Mouse (Mus musculus): Measurements from ENCODE around the gene Cisd2. TPM values are rescaled to one million over a fixed set of nuclear protein-coding genes. Genes with fewer than 3 reads are reported as not detected.

Cisd2 gene
- total RNA-seq, 2 experiments from 2014 or later: 50.4 to 56.9 TPM

DNA sequence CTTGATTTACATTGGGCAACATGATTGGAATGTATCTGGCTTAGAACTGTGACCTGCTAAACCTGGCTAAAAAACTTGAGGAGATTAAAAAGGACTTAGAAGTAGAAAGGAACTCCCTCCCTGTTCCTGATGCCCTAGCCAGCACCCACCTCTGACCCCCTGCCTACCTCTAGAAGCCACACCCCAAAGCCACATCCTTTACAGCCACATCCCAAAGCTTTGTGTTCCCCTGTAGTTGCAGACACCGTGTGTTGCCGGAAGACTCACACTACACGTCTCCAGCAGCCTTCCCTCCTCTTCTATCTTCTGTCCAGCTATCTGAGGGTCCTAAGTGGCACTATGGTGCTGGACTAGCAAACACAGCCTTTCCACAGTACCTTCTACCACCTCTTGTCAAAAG lies 5.9 kb downstream of the Cisd2 start:
- no peak for DNase-seq

DNA sequence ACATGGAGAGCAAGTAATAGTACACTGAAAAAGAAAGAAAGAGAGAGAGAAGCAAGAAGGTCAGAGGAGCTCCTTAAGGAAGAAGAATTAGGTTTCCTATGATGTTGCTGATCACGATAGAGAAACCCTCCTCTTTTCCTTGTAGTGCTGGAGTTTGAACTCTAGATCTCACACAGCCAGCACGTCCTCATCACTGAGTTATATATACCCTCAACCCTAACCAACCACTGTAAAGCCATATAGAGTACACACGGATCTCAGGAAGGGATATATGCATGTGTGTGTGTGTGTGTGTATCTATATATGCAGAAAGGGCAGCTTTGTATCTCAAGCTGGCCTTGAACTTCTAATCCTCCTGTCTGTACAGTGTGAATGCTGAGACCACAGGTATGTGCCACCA lies 6.5 kb downstream of the Cisd2 start:
- DNase-seq: no peak
- intact Hi-C loops (cut with DNase I): no loop called here

More for the DNA sequence above, 5.9 kb downstream of the Cisd2 start:
- intact Hi-C loops (cut with DNase I): no loop called here

DNA sequence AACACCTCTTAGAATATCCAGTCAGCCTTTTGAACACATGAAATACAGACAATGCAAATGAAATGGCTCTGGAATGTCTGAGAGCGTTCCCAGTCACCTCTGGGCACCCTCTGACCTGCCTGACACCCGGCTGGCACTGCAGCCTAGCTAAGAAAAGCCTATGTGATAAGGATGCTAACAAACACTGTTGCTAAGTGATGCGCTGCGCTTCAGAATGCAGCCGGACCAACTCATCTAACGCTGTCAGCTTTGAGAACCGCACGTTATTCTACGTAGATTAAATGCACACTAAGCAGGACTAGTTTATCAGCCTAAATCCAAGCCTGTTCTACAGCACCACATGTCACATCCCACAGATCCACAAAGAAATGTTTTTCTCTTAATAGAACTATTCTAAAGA lies 11.9 kb downstream of the Cisd2 start:
- DNase-seq: peak; percentile 22 to 31
- intact Hi-C loops (cut with DNase I): no loop called here

DNA sequence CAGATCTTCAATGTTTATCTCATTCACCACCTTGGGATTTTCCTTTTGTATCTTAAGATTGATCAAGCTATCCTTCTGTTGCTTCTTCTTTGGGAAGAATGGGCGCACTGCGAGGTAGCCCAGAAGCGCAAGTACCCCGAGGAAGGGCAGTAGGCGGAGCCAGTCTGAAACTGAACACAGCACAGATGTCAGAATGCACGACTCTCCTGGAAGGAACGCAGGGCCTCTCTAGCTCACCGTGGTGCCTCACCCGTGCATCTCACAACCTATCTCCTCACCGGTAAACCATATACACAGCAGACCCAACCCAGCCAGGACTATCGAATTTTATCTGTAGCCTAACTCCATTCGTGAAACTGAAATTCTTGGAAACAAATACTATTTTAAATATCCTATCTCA lies 12.7 kb downstream of the Cisd2 start:
- DNase-seq: no peak
- intact Hi-C loops (cut with DNase I): no loop called here

DNA sequence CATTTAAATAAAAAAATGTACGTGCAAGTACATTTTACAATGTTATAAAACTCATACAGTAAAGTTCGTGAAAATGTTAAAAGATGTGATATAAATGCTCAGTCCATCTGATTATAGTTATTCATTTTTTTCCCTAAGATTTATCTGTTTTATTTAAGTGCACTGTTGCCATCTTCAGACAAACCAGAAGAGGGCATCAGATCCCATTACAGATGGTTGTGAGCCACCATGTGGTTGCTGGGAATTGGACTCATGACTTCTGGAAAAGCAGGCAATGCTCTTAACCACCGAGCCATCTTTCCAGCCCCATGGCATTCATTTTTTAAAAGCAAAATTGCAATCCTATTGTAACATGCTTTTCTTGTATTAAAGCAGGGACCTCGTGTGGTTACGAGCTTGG lies 14.5 kb downstream of the Cisd2 start:
- no peak for DNase-seq
- intact Hi-C loops (cut with DNase I): loop anchor here (10.0 kb wide), 1 partner anchor 56 kb away; no protein-coding TSS in a partner anchor

DNA sequence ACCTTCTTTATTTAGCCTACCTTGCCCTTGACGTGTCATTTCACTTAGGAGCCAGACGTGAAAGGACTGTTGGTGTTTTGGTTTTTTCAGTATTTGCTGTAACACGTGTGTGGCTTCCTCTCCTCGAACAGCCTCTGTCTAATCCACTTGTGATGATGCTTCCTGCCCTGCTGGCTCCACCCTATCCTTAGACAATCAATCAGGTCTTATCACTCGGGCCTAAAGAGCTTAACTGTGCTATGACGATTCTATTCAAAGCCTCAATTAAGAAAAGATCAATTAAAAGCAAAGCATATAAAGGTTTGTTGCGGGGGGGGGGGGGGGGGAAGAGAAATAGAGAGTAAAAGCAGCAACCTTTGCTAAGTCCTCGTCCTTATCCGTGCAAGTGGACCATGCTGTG lies 16.4 kb downstream of the Cisd2 start:
- no peak for DNase-seq
- intact Hi-C loops (cut with DNase I): loop anchor here (10.0 kb wide), 1 partner anchor 57 kb away; no protein-coding TSS in a partner anchor

DNA sequence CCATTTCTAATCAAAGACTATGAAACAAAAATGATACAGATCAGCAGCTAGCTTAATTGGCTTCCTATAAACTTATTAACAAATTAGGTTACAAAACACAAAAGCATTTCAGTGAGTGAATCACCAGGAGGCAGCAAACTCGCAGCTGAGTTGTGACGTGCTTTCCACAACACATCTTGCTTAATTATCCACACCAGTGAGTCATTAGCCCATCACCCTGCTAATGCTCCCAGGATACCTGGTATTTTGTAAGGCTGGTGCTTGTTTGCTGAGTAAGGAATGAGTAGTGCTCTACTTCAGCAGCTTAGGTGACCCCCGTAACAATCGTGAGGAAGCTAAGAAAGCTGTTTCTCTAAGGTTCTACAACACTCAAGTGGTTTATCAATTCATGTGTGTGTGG lies 19.1 kb downstream of the Cisd2 start:
- no peak for DNase-seq
- intact Hi-C loops (cut with DNase I): loop anchor here (5.0 to 10.0 kb wide), 4 partner anchors 60 to 308 kb away; partner anchors contain the start of gene Bdh2

DNA sequence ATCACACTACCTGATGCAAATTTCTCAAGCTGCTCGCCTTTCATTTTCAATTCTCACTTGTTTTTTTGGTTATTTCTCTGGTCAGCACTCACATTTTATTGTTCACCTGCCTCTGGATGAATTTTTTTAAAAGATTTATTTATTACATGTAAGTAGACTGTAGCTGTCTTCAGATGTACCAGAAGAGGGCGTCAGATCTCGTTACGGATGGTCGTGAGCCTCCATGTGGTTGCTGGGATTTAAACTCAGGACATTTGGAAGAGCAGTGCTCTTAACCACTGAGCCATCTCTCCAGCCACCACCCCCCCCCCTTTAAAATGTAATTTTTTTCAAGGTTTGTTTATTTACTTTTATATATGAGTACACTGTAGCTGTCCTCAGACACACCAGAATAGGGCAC lies 19.9 kb downstream of the Cisd2 start:
- intact Hi-C loops (cut with DNase I): loop anchor here (1.0 to 10.0 kb wide), 5 partner anchors 61 to 327 kb away; partner anchors contain the start of gene Bdh2

DNA sequence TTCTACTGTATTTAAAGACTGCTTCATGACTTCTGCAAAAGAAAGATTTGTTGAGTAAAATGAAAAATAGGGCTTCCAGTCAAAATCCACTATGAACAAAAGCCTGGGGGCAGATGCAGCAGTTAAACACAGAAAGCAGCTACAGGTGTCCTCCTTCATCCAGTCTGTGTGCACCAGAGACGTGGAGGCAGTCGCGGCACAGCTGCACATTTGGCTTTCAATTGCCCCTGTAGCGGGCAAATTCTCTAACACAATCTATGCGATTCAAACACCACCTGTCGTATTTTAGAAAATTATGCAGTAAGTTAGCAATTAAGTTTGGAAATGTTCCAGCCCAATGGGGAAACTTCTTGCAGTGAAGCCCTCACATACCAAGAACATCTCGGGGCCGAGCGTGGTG lies 20.5 kb downstream of the Cisd2 start:
- intact Hi-C loops (cut with DNase I): loop anchor here (1.0 to 10.0 kb wide), 5 partner anchors 62 to 328 kb away; partner anchors contain the start of gene Bdh2
- no peak for DNase-seq

More for the DNA sequence above, 19.9 kb downstream of the Cisd2 start:
- no peak for DNase-seq

DNA sequence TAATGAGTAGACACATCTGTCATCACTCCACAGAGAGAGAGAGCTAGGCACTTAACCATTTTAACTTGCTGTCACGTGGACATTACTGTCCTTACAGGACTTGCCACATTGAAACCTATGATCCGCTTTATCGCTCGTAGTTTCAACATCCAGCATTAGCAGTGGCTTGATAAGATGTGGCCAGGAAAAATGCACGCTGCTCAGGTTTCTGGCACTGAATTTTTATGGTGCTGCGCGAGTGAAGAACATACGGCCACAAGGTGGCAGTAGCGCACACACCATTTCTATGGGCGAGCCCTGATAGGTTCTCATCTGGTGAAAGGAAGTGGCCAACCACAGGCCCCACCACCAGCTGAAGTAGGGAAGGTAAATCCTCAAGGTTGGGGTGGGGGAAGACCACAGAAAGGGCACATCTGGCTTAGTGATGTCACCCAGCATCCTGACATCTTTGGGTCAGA lies 21.5 kb downstream of the Cisd2 start:
- intact Hi-C loops (cut with DNase I): loop anchor here (1.0 to 10.0 kb wide), 6 partner anchors 63 to 310 kb away; partner anchors contain the start of gene Bdh2
- DNase-seq: peak; percentile 88 to 93

DNA sequence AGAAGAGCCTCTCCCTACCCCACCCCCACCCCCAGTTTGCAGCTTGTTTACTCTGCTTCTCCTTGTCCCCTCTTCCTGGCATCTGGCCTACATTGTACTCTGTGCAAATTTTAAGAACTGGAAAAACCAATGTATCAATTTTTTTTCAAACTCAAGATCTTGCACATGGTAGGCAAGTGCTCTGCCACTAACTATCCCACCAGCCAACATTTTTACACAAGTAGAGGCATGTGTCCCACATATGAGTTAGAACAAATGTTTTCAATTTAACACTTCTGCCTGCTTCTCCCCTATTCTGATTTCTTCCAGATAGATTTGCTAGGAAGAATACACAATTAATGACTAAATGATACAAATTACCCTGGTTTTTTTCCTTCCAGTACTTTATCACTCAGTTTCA lies 26.6 kb downstream of the Cisd2 start:
- intact Hi-C loops (cut with DNase I): loop anchor here (5.0 kb wide), 1 partner anchor 90 kb away; the partner anchor contains the start of gene Slc9b2
- no peak for DNase-seq

DNA sequence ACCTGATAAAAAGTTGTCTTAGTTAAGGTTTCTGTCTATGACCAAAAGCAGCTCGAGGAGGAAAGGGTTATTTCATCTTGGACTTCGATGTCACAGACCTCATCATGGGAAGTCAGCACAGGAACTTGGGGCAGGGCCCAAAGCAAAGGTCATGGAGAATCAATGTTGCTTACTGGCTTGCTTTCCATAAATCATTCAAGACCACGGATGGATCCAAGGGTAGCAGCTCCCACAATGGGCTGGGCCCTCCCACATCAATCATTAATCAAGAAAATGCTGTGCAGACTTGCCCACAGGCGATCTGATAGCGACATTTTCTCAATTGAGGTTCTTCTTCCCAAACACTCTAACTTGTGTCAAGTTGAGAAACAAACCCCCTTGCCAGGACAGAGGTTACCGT lies 27.6 kb downstream of the Cisd2 start:
- intact Hi-C loops (cut with DNase I): loop anchor here (5.0 kb wide), 1 partner anchor 89 kb away; the partner anchor contains the start of gene Slc9b2
- DNase-seq: no peak

DNA sequence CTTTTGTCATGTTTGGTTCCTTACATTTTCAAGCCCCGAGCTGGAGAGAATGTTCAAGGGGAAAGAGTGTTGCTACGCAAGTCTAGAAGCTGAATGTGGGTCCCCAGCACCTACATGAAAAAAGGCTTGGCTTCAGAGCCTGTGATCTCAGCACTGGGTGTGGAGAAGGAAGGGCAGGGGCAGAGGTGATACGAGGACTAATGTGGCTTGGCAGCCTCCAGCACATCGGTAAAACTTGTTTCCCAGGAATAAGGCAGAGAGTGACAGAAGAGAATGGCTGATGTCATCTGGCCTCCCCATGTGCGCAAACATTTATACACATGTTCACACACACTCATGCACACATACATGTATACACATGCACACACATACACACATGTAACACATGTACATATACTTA lies 28.6 kb downstream of the Cisd2 start:
- intact Hi-C loops (cut with DNase I): loop anchor here (5.0 kb wide), 1 partner anchor 88 kb away; the partner anchor contains the start of gene Slc9b2
- no peak for DNase-seq

DNA sequence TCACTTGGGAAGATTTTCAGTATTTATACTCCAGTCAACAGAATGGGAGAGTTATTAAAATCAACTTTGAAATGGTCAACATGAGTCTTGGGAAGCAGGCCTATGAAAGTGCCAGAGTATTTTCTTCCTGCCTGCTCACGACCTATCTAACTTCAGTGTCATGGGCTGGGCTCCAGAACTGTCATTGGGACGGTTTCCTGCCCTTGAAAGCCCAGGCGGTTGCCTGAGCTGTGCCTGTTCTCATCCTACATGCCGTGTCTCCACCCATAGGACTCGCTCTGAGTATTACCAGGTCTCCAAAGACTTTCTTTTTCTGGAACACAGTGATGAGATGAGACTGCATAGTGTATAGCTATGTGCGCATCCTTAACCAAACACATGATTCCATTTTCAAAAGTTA lies 30.5 kb downstream of the Cisd2 start:
- intact Hi-C loops (cut with DNase I): no loop called here
- no peak for DNase-seq

DNA sequence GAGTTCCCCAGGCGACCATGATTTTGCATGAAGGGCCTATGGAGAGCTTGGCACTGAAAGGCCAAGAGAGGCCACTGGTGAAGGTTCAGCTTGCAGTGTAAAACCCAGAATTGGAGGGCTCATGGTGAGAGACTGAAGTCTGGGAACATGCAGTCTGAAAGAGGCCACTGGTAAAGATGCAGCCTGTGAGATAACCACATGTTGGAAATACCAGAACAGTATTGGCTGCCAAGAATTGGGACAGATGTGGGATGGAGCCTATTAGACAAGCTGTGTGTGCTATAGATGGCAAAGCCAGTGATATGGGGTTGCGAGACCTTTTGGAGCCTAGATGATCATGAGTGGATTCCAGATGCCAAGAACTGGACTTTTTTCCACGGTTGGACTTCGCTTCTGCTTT lies 43.9 kb downstream of the Cisd2 start:
- intact Hi-C loops (cut with DNase I): no loop called here
- no peak for DNase-seq

DNA sequence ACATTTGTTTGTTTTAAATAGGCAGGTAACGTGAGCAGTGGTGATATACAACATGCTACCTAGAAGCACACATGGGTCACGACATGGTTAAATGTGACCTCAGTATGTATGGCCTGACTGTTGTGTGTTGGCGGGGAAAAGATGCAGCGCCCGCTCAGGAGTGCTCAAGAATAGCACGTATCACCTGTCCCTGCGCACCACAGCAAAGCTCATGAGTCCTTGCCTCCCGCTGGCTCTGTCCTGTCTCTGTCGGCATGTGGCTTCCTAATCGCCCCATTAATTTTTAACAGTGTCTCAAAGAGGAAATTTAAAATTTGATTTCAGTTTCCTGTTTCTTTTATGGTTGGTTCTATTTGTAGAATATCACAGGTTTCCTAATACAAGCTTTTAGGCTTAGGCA lies 46.3 kb downstream of the Cisd2 start:
- intact Hi-C loops (cut with DNase I): no loop called here
- no peak for DNase-seq

DNA sequence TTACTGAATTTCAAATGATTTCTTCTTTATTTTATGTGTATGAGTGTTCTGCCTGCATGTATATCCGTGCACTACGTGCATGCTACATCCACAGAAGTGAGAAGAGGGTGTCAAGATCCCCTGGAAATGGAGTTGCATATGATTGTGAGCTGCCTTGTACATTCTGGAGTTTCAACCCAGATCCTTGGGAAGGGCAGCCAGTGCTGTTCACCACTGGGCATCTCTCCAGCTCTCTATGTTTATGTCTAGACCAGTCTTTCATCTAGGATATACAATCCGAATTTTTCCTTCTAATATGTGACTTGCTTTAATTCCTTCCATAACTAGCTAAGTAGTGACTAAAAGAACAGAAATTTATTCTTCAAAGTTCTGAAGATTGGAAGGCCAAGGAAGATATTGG lies 47.9 kb downstream of the Cisd2 start:
- no peak for DNase-seq

DNA sequence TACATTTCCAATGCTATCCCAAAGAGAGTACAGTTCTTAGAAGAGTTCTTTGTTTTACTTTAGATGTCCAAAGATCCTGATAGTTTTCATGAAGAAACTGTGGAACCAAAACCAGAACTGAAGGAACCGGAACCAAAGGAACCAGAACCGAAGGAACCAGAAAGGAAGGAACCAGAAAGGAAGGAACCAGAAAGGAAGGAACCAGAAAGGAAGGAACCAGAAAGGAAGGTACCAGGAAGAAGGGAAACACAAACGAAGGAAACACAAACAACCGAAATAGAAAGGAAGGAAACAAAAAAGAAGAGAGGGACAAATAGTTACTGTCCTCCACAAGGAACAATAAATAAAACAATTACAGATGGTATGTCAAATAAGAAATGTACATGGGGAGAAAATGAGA lies 66.3 kb downstream of the Cisd2 start:
- intact Hi-C loops (cut with DNase I): no loop called here
- no peak for DNase-seq

More for the DNA sequence above, 47.9 kb downstream of the Cisd2 start:
- intact Hi-C loops (cut with DNase I): no loop called here

Other genes with a start within 250 kb of the Cisd2 start
- under 1 TPM; 0.76 to 0.94 TPM for gene Cenpe, start 211.4 kb downstream of the Cisd2 start, total RNA-seq (2021)
- gene Bdh2, start 142.7 kb downstream of the Cisd2 start, total RNA-seq (2021): 1 to 10 TPM; 4.0 to 4.9 TPM
- under 1 TPM in 1 of 2 experiments, not detected in 1; 0.33 TPM for gene Slc9b2, start 116.2 kb downstream of the Cisd2 start, total RNA-seq (2021)
- under 1 TPM in 1 of 2 experiments, not detected in 1; 0.79 TPM for gene Slc9b1, start 75.9 kb downstream of the Cisd2 start, total RNA-seq (2021)
- gene Ube2d3, start 14.2 kb upstream of the Cisd2 start, total RNA-seq (2021): 100 to 1,000 TPM; 372 to 402 TPM
- gene Manba, start 61.7 kb upstream of the Cisd2 start, total RNA-seq (2021): 10 to 100 TPM; 16.3 to 17.6 TPM